Mouse (Mus musculus): Measurements from ENCODE around the gene Ovol3. TPM values are rescaled to one million over a fixed set of nuclear protein-coding genes. Genes with fewer than 3 reads are reported as not detected.
"Not testable (repeated sequence)": the region's sequence is repeated elsewhere in the genome, so short reads cannot be mapped to it uniquely, and the experiment has no call there.

The Ovol3 gene
- total RNA-seq (2015) (0.32 TPM in 1 of 2 replicates, not detected in the other), total RNA-seq (2017) (0.12 TPM in 1 of 2 replicates, not detected in the other)

- no peak for ATAC-seq (replicated peaks; ENCODE audit: poor library complexity)
Measured at GRCm38 (mm10) chr7:30235625-30236024, at the start of gene Ovol3. TSS of gene Ovol3 (minus strand) at chr7:30235725.

GRCm38 (mm10) chr7:30282740-30283139 is 47.2 kb upstream of the Ovol3 start:
- ATAC-seq (replicated peaks; ENCODE audit: poor library complexity): no peak

GRCm38 (mm10) chr7:30281522-30281921 is 46.0 kb upstream of the Ovol3 start:
- no peak for ATAC-seq (replicated peaks; ENCODE audit: poor library complexity)

- peak; percentile 49 for ATAC-seq (replicated peaks; ENCODE audit: poor library complexity)
Measured at GRCm38 (mm10) chr7:30280670-30281138, 45.2 kb upstream of the Ovol3 start.

GRCm38 (mm10) chr7:30279951-30280669 is 44.6 kb upstream of the Ovol3 start, which contains the start of the genes Thap8 and Wdr62:
TSS of gene Thap8 (plus strand) at chr7:30280094.
TSS of gene Wdr62 (minus strand) at chr7:30280419.
- ATAC-seq (replicated peaks; ENCODE audit: poor library complexity): peak; percentile 91

GRCm38 (mm10) chr7:30279536-30279935 is 44.0 kb upstream of the Ovol3 start:
- 0 out of 2 replicates have a peak, but pooled peaks have one; percentile 38 for ATAC-seq (replicated peaks; ENCODE audit: poor library complexity)

GRCm38 (mm10) chr7:30278911-30279310 is 43.4 kb upstream of the Ovol3 start:
- no peak for ATAC-seq (replicated peaks; ENCODE audit: poor library complexity)

- no peak for ATAC-seq (replicated peaks; ENCODE audit: poor library complexity)
Measured at GRCm38 (mm10) chr7:30274383-30274782, 38.9 kb upstream of the Ovol3 start.

GRCm38 (mm10) chr7:30269641-30270040 is 34.1 kb upstream of the Ovol3 start:
- no peak for ATAC-seq (replicated peaks; ENCODE audit: poor library complexity)

- no peak for ATAC-seq (replicated peaks; ENCODE audit: poor library complexity)
Measured at GRCm38 (mm10) chr7:30266780-30267179, 31.3 kb upstream of the Ovol3 start.

- no peak for ATAC-seq (replicated peaks; ENCODE audit: poor library complexity)
Measured at GRCm38 (mm10) chr7:30265935-30266334, 30.4 kb upstream of the Ovol3 start.

GRCm38 (mm10) chr7:30265531-30265930 is 30.0 kb upstream of the Ovol3 start:
- ATAC-seq (replicated peaks; ENCODE audit: poor library complexity): no peak

GRCm38 (mm10) chr7:30265041-30265440 is 29.5 kb upstream of the Ovol3 start:
- ATAC-seq (replicated peaks; ENCODE audit: poor library complexity): no peak

GRCm38 (mm10) chr7:30251956-30252954 is 16.7 kb upstream of the Ovol3 start:
- no peak for ATAC-seq (replicated peaks; ENCODE audit: poor library complexity)

GRCm38 (mm10) chr7:30237374-30237773 is 1.8 kb upstream of the Ovol3 start:
- ATAC-seq (replicated peaks; ENCODE audit: poor library complexity): not testable (repeated sequence)

- no peak for ATAC-seq (replicated peaks; ENCODE audit: poor library complexity)
Measured at GRCm38 (mm10) chr7:30235091-30235490, 434 bp downstream of the Ovol3 start.

GRCm38 (mm10) chr7:30234276-30234858 is 1.2 kb downstream of the Ovol3 start:
- no peak for ATAC-seq (replicated peaks; ENCODE audit: poor library complexity)

GRCm38 (mm10) chr7:30233387-30233786 is 2.1 kb downstream of the Ovol3 start:
- no peak for ATAC-seq (replicated peaks; ENCODE audit: poor library complexity)

GRCm38 (mm10) chr7:30232631-30233148 is 2.8 kb downstream of the Ovol3 start:
- peak; percentile 58 for ATAC-seq (replicated peaks; ENCODE audit: poor library complexity)

- ATAC-seq (replicated peaks; ENCODE audit: poor library complexity): peak; percentile 94
Measured at GRCm38 (mm10) chr7:30231669-30232454, 3.7 kb downstream of the Ovol3 start, which contains the start of the genes Polr2i and Tbcb. TSS of gene Polr2i (plus strand) at chr7:30231948. TSS of gene Tbcb (minus strand) at chr7:30232272.
